Mouse (Mus musculus) bone marrow macrophage, adult 2 months (primary cell): Measurements from ENCODE around the gene Hist1h2bn.
A peak's percentile ranks its signal among the peaks of the same experiment; 100 is the strongest.
"Not testable (repeated sequence)": the region's sequence is repeated elsewhere in the genome, so short reads cannot be mapped to it uniquely, and the experiment has no call there.

Source experiments
- CTCF ChIP-seq: IDR thresholded peaks from 2 replicates; pipeline ENCODE4 v1.5.1; 2012; ENCODE audit warnings: low read depth, mild to moderate bottlenecking, low read length, moderate library complexity
- POLR2A ChIP-seq: IDR thresholded peaks from 2 replicates; pipeline ENCODE4 v1.6.1; 2012; ENCODE audit warnings: mild to moderate bottlenecking, low read depth, low read length, borderline replicate concordance

- not testable (repeated sequence) for TF ChIP-seq CTCF
- TF ChIP-seq POLR2A = 0 out of 2 replicates have a peak, but pooled peaks have one; percentile 21
These were observed 18.8 kb upstream of the Hist1h2bn start, which contains the start of gene Hist1h4j for GRCm38 (mm10) chr13:21734906-21735767.
